Mouse (Mus musculus): ENCODE data around the gene Tram2. TPM values are rescaled to one million over a fixed set of nuclear protein-coding genes. Genes with fewer than 3 reads are reported as not detected.

Tram2 gene
- polyA plus RNA-seq, 1 experiment from 2014 or later, result 6.5 TPM

- H3K9ac ChIP-seq (replicated peaks), result no peak overlapping the region
Measured at GRCm38 (mm10) chr1:21010282-21010800, 68.7 kb downstream of the Tram2 start.

GRCm38 (mm10) chr1:21008891-21009290 is 70.1 kb downstream of the Tram2 start:
- 69% methylated on average over 4 of the region's 4 CpGs for WGBS
- no peak overlapping the region for H3K4me2 ChIP-seq

More at GRCm38 (mm10) chr1:21010282-21010800, 68.7 kb downstream of the Tram2 start:
- H3K4me1 ChIP-seq (replicated peaks), result no peaks in the 10 kb centered on the region
- H3K4me2 ChIP-seq, result no peak overlapping the region
- no peaks in the 10 kb centered on the region for H3K27me3 ChIP-seq
- no peaks in the 10 kb centered on the region for H3K9me3 ChIP-seq
- no peak overlapping the region for H3K27ac ChIP-seq
- H3K4me3 ChIP-seq (replicated peaks), result no peak overlapping the region
- no peak for ATAC-seq (ENCODE audit: insufficient number of reproducible peaks, insufficient read depth, low FRiP score, low TSS enrichment, low read depth)
- peaks cover 62% of the 10 kb centered on the region for H3K36me3 ChIP-seq
- 75% methylated on average over 6 of the region's 6 CpGs for whole genome bisulfite sequencing

GRCm38 (mm10) chr1:21007941-21008701 is 70.9 kb downstream of the Tram2 start:
- Histone ChIP-seq H3K27ac (no peak overlapping the region), H3K36me3 (peaks cover 83% of the 10 kb centered on the region), H3K9me3 (no peaks in the 10 kb centered on the region), H3K9ac (replicated peaks) (no peak overlapping the region), H3K27me3 (no peaks in the 10 kb centered on the region), H3K4me2 (no peak overlapping the region), H3K4me3 (replicated peaks) (no peak overlapping the region), H3K4me1 (replicated peaks) (no peaks in the 10 kb centered on the region)
- no peak; the same call in 1 of the 2 replicates for ATAC-seq (ENCODE audit: insufficient number of reproducible peaks, insufficient read depth, low FRiP score, low TSS enrichment, low read depth)
- WGBS, result 59% methylated on average over 7 of the region's 7 CpGs

More at GRCm38 (mm10) chr1:21008891-21009290, 70.1 kb downstream of the Tram2 start:
- ATAC-seq (ENCODE audit: insufficient number of reproducible peaks, insufficient read depth, low FRiP score, low TSS enrichment, low read depth), result no peak
- no peak overlapping the region for H3K9ac ChIP-seq (replicated peaks)
- no peak overlapping the region for H3K27ac ChIP-seq
- H3K4me3 ChIP-seq (replicated peaks), result no peak overlapping the region
- H3K4me1 ChIP-seq (replicated peaks), result no peaks in the 10 kb centered on the region
- no peaks in the 10 kb centered on the region for H3K9me3 ChIP-seq
- H3K36me3 ChIP-seq, result peaks cover 76% of the 10 kb centered on the region
- no peaks in the 10 kb centered on the region for H3K27me3 ChIP-seq

- Histone ChIP-seq H3K27me3 (no peaks in the 10 kb centered on the region), H3K4me2 (no peak overlapping the region), H3K27ac (no peak overlapping the region), H3K36me3 (peaks cover 84% of the 10 kb centered on the region), H3K9ac (replicated peaks) (no peak overlapping the region), H3K4me1 (replicated peaks) (no peaks in the 10 kb centered on the region), H3K9me3 (no peaks in the 10 kb centered on the region), H3K4me3 (replicated peaks) (no peak overlapping the region)
- ATAC-seq (ENCODE audit: insufficient number of reproducible peaks, insufficient read depth, low FRiP score, low TSS enrichment, low read depth), result no peak
- WGBS, result 91% methylated on average over 5 of the region's 5 CpGs
Measured at GRCm38 (mm10) chr1:21006775-21007174, 72.3 kb downstream of the Tram2 start.

- Histone ChIP-seq H3K4me2 (no peak overlapping the region), H3K4me1 (replicated peaks) (no peaks in the 10 kb centered on the region), H3K9ac (replicated peaks) (no peak overlapping the region), H3K27ac (no peak overlapping the region), H3K9me3 (no peaks in the 10 kb centered on the region), H3K4me3 (replicated peaks) (no peak overlapping the region), H3K27me3 (no peaks in the 10 kb centered on the region), H3K36me3 (peaks cover 86% of the 10 kb centered on the region)
- 86% methylated on average over 8 of the region's 8 CpGs for WGBS
- ATAC-seq (ENCODE audit: insufficient number of reproducible peaks, insufficient read depth, low FRiP score, low TSS enrichment, low read depth), result no peak
Measured at GRCm38 (mm10) chr1:21004596-21004995, 74.4 kb downstream of the Tram2 start.

- no peak overlapping the region for H3K4me2 ChIP-seq
- 93% methylated on average over 14 of the region's 14 CpGs for WGBS
- no peak overlapping the region for H3K27ac ChIP-seq
- peaks cover 91% of the 10 kb centered on the region for H3K36me3 ChIP-seq
- H3K9me3 ChIP-seq, result no peaks in the 10 kb centered on the region
- no peaks in the 10 kb centered on the region for H3K27me3 ChIP-seq
- H3K4me3 ChIP-seq (replicated peaks), result no peak overlapping the region
- ATAC-seq (ENCODE audit: insufficient number of reproducible peaks, insufficient read depth, low FRiP score, low TSS enrichment, low read depth), result no peak
- no peaks in the 10 kb centered on the region for H3K4me1 ChIP-seq (replicated peaks)
- no peak overlapping the region for H3K9ac ChIP-seq (replicated peaks)
Measured at GRCm38 (mm10) chr1:21002246-21003142, 76.5 kb downstream of the Tram2 start.

- Histone ChIP-seq H3K4me2 (no peak overlapping the region), H3K9me3 (no peaks in the 10 kb centered on the region), H3K36me3 (peaks cover 46% of the 10 kb centered on the region), H3K4me3 (replicated peaks) (no peak overlapping the region), H3K27ac (no peak overlapping the region), H3K4me1 (replicated peaks) (no peaks in the 10 kb centered on the region), H3K9ac (replicated peaks) (no peak overlapping the region), H3K27me3 (no peaks in the 10 kb centered on the region)
- 57% methylated on average over 13 of the region's 13 CpGs for WGBS
- no peak for ATAC-seq (ENCODE audit: insufficient number of reproducible peaks, insufficient read depth, low FRiP score, low TSS enrichment, low read depth)
Measured at GRCm38 (mm10) chr1:20997881-20998389, 81.1 kb downstream of the Tram2 start.

GRCm38 (mm10) chr1:20997328-20997689 is 81.7 kb downstream of the Tram2 start:
- Histone ChIP-seq H3K4me2 (no peak overlapping the region), H3K27me3 (no peaks in the 10 kb centered on the region), H3K4me1 (replicated peaks) (no peaks in the 10 kb centered on the region), H3K9me3 (no peaks in the 10 kb centered on the region), H3K4me3 (replicated peaks) (no peak overlapping the region), H3K27ac (no peak overlapping the region), H3K9ac (replicated peaks) (no peak overlapping the region), H3K36me3 (peaks cover 40% of the 10 kb centered on the region)
- WGBS, result 83% methylated on average over 2 of the region's 2 CpGs
- no peak for ATAC-seq (ENCODE audit: insufficient number of reproducible peaks, insufficient read depth, low FRiP score, low TSS enrichment, low read depth)

GRCm38 (mm10) chr1:20996603-20997327 is 82.3 kb downstream of the Tram2 start:
- ATAC-seq (ENCODE audit: insufficient number of reproducible peaks, insufficient read depth, low FRiP score, low TSS enrichment, low read depth), result no peak
- Histone ChIP-seq H3K9ac (replicated peaks) (no peak overlapping the region), H3K4me2 (no peak overlapping the region), H3K4me1 (replicated peaks) (no peaks in the 10 kb centered on the region), H3K9me3 (no peaks in the 10 kb centered on the region), H3K27me3 (no peaks in the 10 kb centered on the region), H3K27ac (no peak overlapping the region), H3K4me3 (replicated peaks) (no peak overlapping the region), H3K36me3 (peaks cover 34% of the 10 kb centered on the region)
- WGBS, result 73% methylated on average over 17 of the region's 17 CpGs

- no peak overlapping the region for H3K4me2 ChIP-seq
- H3K9me3 ChIP-seq, result no peaks in the 10 kb centered on the region
- H3K36me3 ChIP-seq, result peaks cover 21% of the 10 kb centered on the region
- no peak overlapping the region for H3K4me3 ChIP-seq (replicated peaks)
- H3K4me1 ChIP-seq (replicated peaks), result no peaks in the 10 kb centered on the region
- ATAC-seq (ENCODE audit: insufficient number of reproducible peaks, insufficient read depth, low FRiP score, low TSS enrichment, low read depth), result no peak
- H3K27ac ChIP-seq, result no peak overlapping the region
- no peak overlapping the region for H3K9ac ChIP-seq (replicated peaks)
- 72% methylated on average over 7 of the region's 7 CpGs for WGBS
- H3K27me3 ChIP-seq, result no peaks in the 10 kb centered on the region
Measured at GRCm38 (mm10) chr1:20995331-20995986, 83.6 kb downstream of the Tram2 start.
